Mouse (Mus musculus) ES-E14 (cell line): ENCODE results near the gene Sash1. TPM values are rescaled to one million over a fixed set of nuclear protein-coding genes. Genes with fewer than 3 reads are reported as not detected.

Source experiments
- DNase-seq: peaks from one replicate; pipeline ENCODE4 v3.0.0-alpha.2; 2013; ENCODE audit warnings: low read depth, low spot score
- H3K27ac ChIP-seq: 2 replicates; pipeline ENCODE4 v1.5.1; 2012; ENCODE audit warnings: low read depth, mild to moderate bottlenecking, low read length, moderate library complexity, mixed read lengths; ENCODE audit not compliant: poor library complexity, insufficient read depth, severe bottlenecking
- H3K36me3 ChIP-seq: 2 replicates; pipeline ENCODE4 v1.6.1; 2012; ENCODE audit warnings: mild to moderate bottlenecking, low read length, moderate library complexity, mixed read lengths; ENCODE audit not compliant: control insufficient read depth, poor library complexity, insufficient read depth, severe bottlenecking
- H3K4me1 ChIP-seq, 2 experiments: fragments of 150-350 bp in 1 of 2; sonication (generic) in 1 of 2; 2 replicates each; pipeline ENCODE4 v1.6.1; 2012; ENCODE audit warnings: low read length in 2 of 2, mild to moderate bottlenecking in 1 of 2, mixed read lengths in 1 of 2; ENCODE audit not compliant: control insufficient read depth in 2 of 2, insufficient read depth in 2 of 2, poor library complexity in 1 of 2
- H3K4me3 ChIP-seq, 2 experiments: fragments of 150-350 bp in 1 of 2; sonication (generic) in 1 of 2; 2 replicates each; pipeline ENCODE4 v1.5.1; 2012; ENCODE audit warnings: low read length in 2 of 2, low read depth in 1 of 2, mild to moderate bottlenecking in 1 of 2, mixed read lengths in 1 of 2; ENCODE audit not compliant: insufficient read depth in 1 of 2, poor library complexity in 1 of 2, severe bottlenecking in 1 of 2
- H3K9ac ChIP-seq: 2 replicates; pipeline ENCODE4 v1.6.1; 2012; ENCODE audit warnings: low read depth, mild to moderate bottlenecking, low read length, mixed read lengths; ENCODE audit not compliant: poor library complexity, insufficient read depth, severe bottlenecking
- H3K9me3 ChIP-seq: fragments of 150-350 bp; sonication (generic); 2 replicates; pipeline ENCODE4 v1.6.1; 2012; ENCODE audit warnings: low read depth, mild to moderate bottlenecking, low read length; ENCODE audit not compliant: control insufficient read depth, insufficient read depth
- CHD2 ChIP-seq: IDR thresholded peaks from 2 replicates; pipeline ENCODE4 v1.6.1; 2014; ENCODE audit warnings: mild to moderate bottlenecking, low read depth, low read length, inconsistent platforms
- HCFC1 ChIP-seq: IDR thresholded peaks from 2 replicates; pipeline ENCODE4 v1.6.1; 2012; ENCODE audit warnings: low read length, inconsistent platforms, borderline replicate concordance; ENCODE audit not compliant: insufficient read depth
- MAFK ChIP-seq: IDR thresholded peaks from 2 replicates; pipeline ENCODE4 v1.6.1; 2014; ENCODE audit warnings: mild to moderate bottlenecking, low read depth, low read length, inconsistent platforms; ENCODE audit not compliant: insufficient read depth
- ZC3H11A ChIP-seq: IDR thresholded peaks from 2 replicates; pipeline ENCODE4 v1.6.1; 2012; ENCODE audit warnings: low read depth, mild to moderate bottlenecking, inconsistent platforms, low read length, borderline replicate concordance
- ZNF384 ChIP-seq: IDR thresholded peaks from 2 replicates; pipeline ENCODE4 v1.6.1; 2012; ENCODE audit warnings: low read depth, low read length, inconsistent platforms
- in situ Hi-C, 2 experiments: fragments of 600-800 bp; cut with MboI; formaldehyde crosslinking; loops; one replicate each; pipeline ENCODE4 v1.15.1; 2025; ENCODE audit warnings: low sequenced_read_pairs in 2 of 2, inconsistent platforms in 1 of 2; ENCODE audit not compliant: unreplicated experiment in 2 of 2
- total RNA-seq: library from RNA; depleted of rRNA; stranded (reverse); fragments of 300-350 nt; gene quantifications from 2 replicates; pipeline ENCODE4 v1.2.3, GENCODE M21; 2012

Sash1 gene
- total RNA-seq, 1 experiment, result 16.8 TPM

GRCm38 (mm10) chr10:8894965-8895515 lies 9.2 kb upstream of the Sash1 start:
- Histone ChIP-seq H3K9me3 (no peaks in the 10 kb centered on the region), H3K27ac (no peak overlapping the region), H3K4me3 (0 out of 4 replicates have a peak overlapping the region, but pooled peaks of 1 of the 2 experiments have one; percentile 5), H3K4me1 (peaks cover 0 to 14% of the 10 kb centered on the region in 2 experiments; a peak in 1 of 4 replicates), H3K36me3 (no peaks in the 10 kb centered on the region), H3K9ac (no peak overlapping the region)
- DNase-seq, result no peak
- in situ Hi-C loops, result no loop called here
- TF ChIP-seq HCFC1 (no peak), ZNF384 (no peak), CHD2 (no peak), MAFK (no peak), ZC3H11A (no peak)

DNA sequence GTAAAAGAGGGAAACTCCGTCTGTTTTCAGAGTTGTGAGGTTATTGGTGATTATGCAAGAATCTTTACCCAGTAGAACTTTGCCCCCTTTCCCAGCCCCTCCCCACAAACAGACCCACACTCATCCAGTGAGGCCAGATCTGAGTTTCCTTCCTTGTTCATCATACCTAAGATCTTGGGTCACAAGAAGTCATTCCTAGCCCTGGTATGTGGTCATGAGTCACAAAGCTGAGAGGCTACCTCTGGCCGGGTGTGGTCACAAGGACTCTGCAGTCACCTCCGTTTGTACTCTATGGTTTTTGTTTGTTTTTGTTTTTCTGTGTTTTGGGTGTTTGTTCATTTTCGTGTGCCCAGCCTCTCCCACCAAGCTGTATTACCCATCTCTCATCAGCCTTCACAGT lies 4.6 kb upstream of the Sash1 start:
- Histone ChIP-seq H3K4me1 (peaks cover 8 to 20% of the 10 kb centered on the region in 2 experiments), H3K27ac (no peak overlapping the region), H3K9me3 (no peaks in the 10 kb centered on the region), H3K4me3 (no peak overlapping the region), H3K9ac (no peak overlapping the region), H3K36me3 (no peaks in the 10 kb centered on the region)
- no peak for DNase-seq
- TF ChIP-seq HCFC1 (no peak), CHD2 (no peak)
- in situ Hi-C loops, result no loop called here

DNA sequence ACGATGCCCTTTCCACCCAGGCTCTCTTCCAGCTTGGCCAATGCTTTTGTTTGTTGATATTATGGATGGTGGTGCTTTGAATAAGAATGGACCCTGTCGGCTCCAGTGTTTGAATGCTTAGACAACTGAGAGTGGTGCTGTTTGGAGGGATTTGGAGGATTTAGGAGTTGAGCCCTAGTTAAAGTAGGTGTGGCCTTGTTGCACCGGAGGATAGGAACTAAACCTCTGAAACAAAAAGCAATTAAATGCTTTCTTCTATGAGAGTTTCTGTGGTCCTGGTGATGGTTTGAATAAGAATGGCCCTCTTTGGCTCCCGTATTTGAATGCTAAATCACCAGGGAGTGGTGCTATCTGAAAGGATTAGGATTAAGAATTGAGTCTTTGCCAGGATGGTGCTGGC lies 3.5 kb upstream of the Sash1 start:
- Histone ChIP-seq H3K4me1 (peaks cover 9 to 14% of the 10 kb centered on the region in 2 experiments), H3K9ac (no peak overlapping the region), H3K27ac (no peak overlapping the region; the same call in 1 of the 2 replicates), H3K36me3 (no peaks in the 10 kb centered on the region), H3K4me3 (no peak overlapping the region), H3K9me3 (no peaks in the 10 kb centered on the region)
- DNase-seq, result peak; percentile 81
- in situ Hi-C loops, result no loop called here
- no peak for TF ChIP-seq MAFK
- no peak for TF ChIP-seq CHD2
- TF ChIP-seq ZC3H11A, result no peak
- 0 out of 2 replicates have a peak, but pooled peaks have one; percentile 10 for TF ChIP-seq HCFC1

GRCm38 (mm10) chr10:8886528-8886854 lies 621 bp upstream of the Sash1 start:
- DNase-seq, result no peak
- in situ Hi-C loops, result no loop called here
- Histone ChIP-seq H3K9me3 (no peaks in the 10 kb centered on the region), H3K4me1 (peaks cover 18% of the 10 kb centered on the region in 2 experiments), H3K36me3 (no peaks in the 10 kb centered on the region), H3K4me3 (peak overlapping the region; percentile 49 to 96), H3K27ac (peak overlapping the region; percentile 86), H3K9ac (peak overlapping the region; percentile 65)
- TF ChIP-seq CHD2, result no peak

DNA sequence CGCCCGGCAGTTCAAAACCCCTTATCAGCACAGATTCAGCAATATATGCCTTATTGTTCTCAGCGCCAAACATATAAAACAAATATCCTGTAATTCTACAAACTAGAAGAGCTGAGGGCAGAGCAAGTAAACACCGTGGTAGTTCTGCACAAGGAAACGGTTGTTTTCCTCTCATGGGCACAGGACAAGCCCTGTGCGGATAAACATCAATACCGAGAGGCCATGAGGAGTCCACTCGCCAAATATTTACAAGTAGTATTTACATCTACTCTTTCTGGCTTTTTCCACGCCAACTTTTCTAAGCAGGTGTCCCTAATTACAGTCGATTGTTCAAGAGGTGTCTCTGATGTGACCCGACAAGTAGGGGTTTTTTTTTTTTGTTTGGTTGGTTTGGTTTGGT lies 669 bp downstream of the Sash1 start:
- Histone ChIP-seq H3K36me3 (no peaks in the 10 kb centered on the region; the same call in 1 of the 2 replicates), H3K4me3 (peak overlapping the region; percentile 49 to 96), H3K4me1 (peaks cover 21 to 26% of the 10 kb centered on the region in 2 experiments), H3K27ac (no peak overlapping the region), H3K9ac (peak overlapping the region; percentile 88; the same call in 1 of the 2 replicates), H3K9me3 (no peaks in the 10 kb centered on the region)
- no peak for DNase-seq
- TF ChIP-seq CHD2 (no peak), HCFC1 (no peak), ZNF384 (no peak), MAFK (no peak), ZC3H11A (no peak)
- in situ Hi-C loops, result no loop called here
